Comparison of ENCODE assay signal across 16 mouse cellular contexts in genomic region chr15:64510649-64511048, GRCm38 (mm10).
"Had no signal": no experiment of that assay in that cellular context is flagged by ENCODE, and none has a peak within 500 bp of the region (broad histone marks: within the 10 kb centered on the region; RNA-seq: fewer than 3 reads in every experiment).

No protein-coding gene starts in this region.

- H3K4me3 ChIP-seq: limb, embryonic 15.5 days; liver, embryonic 13.5 days; lung, embryonic 15.5 days; megakaryocyte, embryonic 14.5 days; midbrain, embryonic 12.5 days; neural tube, embryonic 13.5 days had no signal

- H3K36me3 ChIP-seq: limb, embryonic 15.5 days; liver, embryonic 13.5 days; lung, embryonic 15.5 days; midbrain, embryonic 12.5 days; neural tube, embryonic 13.5 days had no signal

- ATAC-seq: liver, postnatal 0 days; midbrain, embryonic 16.5 days had no signal

- H3K9ac ChIP-seq: limb, embryonic 15.5 days; liver, embryonic 13.5 days; liver, postnatal 0 days; lung, embryonic 15.5 days; midbrain, embryonic 12.5 days; neural tube, embryonic 13.5 days had no signal

- H3K9me3 ChIP-seq: limb, embryonic 15.5 days; liver, embryonic 13.5 days; lung, embryonic 15.5 days; midbrain, embryonic 12.5 days; neural tube, embryonic 13.5 days had no signal

- H3K4me1 ChIP-seq: limb, embryonic 15.5 days; liver, embryonic 13.5 days; lung, embryonic 15.5 days; megakaryocyte, embryonic 14.5 days; midbrain, embryonic 12.5 days had no signal

- H3K27ac ChIP-seq: limb, embryonic 15.5 days; liver, embryonic 13.5 days; lung, embryonic 15.5 days; macrophage; midbrain, embryonic 12.5 days; neural tube, embryonic 13.5 days had no signal

- H3K4me2 ChIP-seq: limb, embryonic 15.5 days; liver, embryonic 13.5 days; lung, embryonic 15.5 days; midbrain, embryonic 12.5 days; neural tube, embryonic 13.5 days had no signal

- H3K27me3 ChIP-seq: limb, embryonic 15.5 days; liver, embryonic 13.5 days; lung, embryonic 15.5 days; megakaryocyte, embryonic 14.5 days; midbrain, embryonic 12.5 days; neural tube, embryonic 13.5 days had no signal

- DNase-seq: layer of hippocampus, adult 9-11 months; layer of hippocampus, postnatal 36 days; liver, embryonic 13.5 days; liver, postnatal 0 days; lung, postnatal 14 days; right cerebral cortex, postnatal 4 days; spleen, adult 18-20 months; thymus, adult 18-20 months; thymus, postnatal 14 days had no signal
